Mouse (Mus musculus) adrenal gland, adult 18-20 months (tissue): ENCODE results near the gene Polr3h. TPM values are rescaled to one million over a fixed set of nuclear protein-coding genes. Genes with fewer than 3 reads are reported as not detected.
"Not testable (repeated sequence)": the region's sequence is repeated elsewhere in the genome, so short reads cannot be mapped to it uniquely, and the experiment has no call there.

Experiments
- DNase-seq, 2 experiments: peaks; one replicate each; pipeline ENCODE4 v3.0.0; 2021 to 2022; ENCODE audit warnings: low spot score in 2 of 2
- total RNA-seq, 2 experiments: library from RNA; stranded (reverse); gene quantifications; 1 replicate in 1 of 2; 2 replicates in 1 of 2; pipeline ENCODE4 v1.2.3; 2021

Polr3h gene
- total RNA-seq, 2 experiments from 2014 or later: 16.2 to 19.9 TPM

DNA sequence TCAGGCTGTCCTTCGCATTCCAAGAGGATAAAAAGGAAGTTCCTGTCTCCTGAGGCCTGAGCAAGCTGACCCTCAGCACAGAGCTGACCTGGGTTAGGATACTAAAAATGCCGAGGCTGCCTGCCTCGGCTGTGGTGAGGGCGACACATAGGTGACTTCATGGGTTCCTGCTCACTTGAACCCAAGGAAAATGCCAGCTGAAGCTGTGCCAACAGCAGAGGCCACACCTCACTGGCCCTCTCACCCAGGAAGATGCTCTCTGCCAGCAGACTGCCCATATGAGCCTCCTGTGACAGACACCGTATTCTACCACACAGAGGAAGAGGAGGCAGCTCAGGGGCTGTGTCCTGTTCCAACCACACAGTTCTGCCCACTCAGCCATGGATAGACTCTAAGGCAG lies 7.0 kb downstream of the Polr3h start:
- no peak for DNase-seq

DNA sequence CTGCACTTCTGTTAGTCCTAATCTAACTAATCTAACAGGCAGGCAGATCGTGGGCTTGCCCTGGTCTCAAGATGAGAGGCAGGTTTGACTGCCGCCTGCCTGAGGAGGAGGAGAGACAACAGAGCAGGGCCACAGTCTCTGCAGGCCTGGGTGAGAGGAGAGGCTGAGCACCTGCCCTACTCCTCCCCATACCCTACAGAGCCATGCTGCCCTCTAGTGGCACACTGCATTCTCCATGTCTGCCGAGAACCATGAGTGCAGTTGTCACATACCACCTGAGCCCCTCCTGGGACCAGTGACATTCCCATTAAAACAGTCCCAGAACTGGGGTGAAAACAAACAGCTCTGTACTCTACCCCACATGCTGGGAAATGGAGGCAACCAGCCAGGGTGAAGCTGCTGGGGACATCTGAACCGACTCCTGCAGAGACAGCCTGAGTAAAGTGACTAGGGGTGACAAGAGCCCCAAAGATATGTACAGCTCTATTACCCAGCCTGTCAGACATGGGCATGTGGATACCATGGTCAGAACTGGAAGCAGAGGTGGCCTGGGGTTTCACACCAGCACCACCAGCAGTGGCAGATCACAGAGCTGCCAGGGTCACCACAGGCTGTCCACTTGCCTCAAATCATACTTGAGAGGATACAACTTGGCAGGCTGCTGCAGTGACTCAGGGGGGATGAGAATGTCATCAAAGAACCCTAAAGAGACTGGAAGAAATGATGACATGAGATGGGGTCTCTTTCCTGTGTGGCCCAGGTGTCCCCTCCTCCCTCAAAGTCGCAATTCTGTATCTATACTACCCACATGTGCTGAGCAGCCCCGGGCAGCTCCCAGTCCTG lies 8.2 kb downstream of the Polr3h start:
- peak; percentile 77 to 82 for DNase-seq

GRCm38 (mm10) chr15:81917201-81917600 lies 8.8 kb downstream of the Polr3h start:
- no peak for DNase-seq

DNA sequence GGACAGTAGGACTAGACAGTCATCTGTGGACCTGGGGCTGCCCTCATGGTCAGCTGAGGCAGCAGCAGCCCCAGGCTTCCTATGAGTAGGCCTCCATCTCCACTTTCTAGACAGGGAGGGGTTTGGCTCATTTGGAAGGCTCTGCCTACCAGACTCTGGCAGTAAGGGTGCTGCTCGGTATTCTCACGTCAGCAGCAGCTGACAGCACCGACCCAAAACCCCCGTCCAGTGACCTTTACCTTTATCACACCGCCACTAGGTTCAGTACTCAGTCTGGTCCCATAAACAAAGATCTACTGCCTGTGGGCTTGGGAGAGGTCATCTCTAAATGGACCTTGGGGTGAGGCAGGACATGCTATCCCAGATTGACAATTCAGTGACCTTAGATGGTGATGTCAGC lies 10.4 kb downstream of the Polr3h start:
- DNase-seq: no peak

GRCm38 (mm10) chr15:81914668-81915067 lies 11.4 kb downstream of the Polr3h start:
- no peak for DNase-seq

DNA sequence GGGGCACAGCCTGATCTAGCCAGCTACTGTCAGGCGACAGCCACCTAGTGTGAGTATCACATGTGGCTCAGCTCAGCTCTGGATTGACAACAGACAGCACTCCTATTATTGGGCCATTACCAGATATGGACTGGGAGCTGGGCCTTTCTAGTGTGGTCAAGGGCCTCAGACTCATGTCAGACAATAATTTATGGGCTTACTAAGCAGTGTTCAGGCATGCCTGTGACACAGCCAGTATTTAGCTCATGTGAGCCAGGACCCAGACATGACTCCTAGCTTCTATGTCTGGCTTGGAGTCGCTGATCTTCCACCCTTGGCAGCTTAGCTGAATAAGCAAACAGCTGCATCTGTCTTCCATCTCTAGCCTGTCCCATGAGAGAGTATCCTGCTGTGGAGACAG lies 13.5 kb downstream of the Polr3h start:
- DNase-seq: no peak

GRCm38 (mm10) chr15:81908767-81909166 lies 17.3 kb downstream of the Polr3h start:
- not testable (repeated sequence) for DNase-seq

GRCm38 (mm10) chr15:81907953-81908352 lies 18.1 kb downstream of the Polr3h start:
- no peak for DNase-seq

DNA sequence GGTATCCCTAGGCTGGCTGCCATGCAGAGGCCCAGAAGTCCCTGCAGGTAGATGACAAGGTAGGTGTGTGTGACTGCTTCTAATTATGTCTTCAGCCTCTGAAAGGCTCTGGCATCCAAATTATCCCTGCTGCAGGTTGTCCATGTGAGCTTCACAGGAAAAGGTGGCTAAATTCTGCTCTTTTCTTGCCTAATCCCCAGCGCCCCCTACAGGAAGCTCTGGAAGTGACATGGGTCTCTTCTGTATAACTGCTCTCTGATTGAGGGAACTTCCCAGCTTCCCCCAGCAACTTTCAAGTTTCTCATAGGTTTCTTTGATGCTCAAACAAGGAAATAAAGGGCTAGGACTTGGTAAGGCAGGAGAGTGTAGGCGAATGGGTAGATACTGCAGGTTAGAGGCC lies 21.1 kb downstream of the Polr3h start:
- peak; percentile 67 to 72 for DNase-seq

DNA sequence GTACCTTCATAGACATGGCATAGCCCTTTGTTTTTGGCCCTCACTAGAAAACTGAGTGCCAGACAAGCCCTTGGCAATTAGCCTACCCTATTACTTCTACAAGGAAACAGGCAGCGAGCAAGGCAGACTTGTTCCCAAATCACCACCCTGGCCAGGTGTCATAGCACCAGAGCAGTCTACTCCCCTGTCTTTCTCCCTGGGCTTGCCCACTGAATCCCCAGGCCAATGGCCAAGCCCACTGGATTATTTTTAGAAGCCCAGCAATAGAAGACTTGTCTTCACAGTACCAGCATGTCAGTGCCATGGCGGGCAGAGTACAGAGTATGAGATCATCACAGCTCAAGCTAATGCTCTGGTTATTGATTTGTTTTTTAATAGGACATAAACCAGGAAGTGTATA lies 27.3 kb downstream of the Polr3h start:
- no peak for DNase-seq

- DNase-seq: no peak
These were observed 28.3 kb downstream of the Polr3h start for GRCm38 (mm10) chr15:81897607-81898285.

- no peak for DNase-seq
These were observed 29.6 kb downstream of the Polr3h start for GRCm38 (mm10) chr15:81896407-81896806.

DNA sequence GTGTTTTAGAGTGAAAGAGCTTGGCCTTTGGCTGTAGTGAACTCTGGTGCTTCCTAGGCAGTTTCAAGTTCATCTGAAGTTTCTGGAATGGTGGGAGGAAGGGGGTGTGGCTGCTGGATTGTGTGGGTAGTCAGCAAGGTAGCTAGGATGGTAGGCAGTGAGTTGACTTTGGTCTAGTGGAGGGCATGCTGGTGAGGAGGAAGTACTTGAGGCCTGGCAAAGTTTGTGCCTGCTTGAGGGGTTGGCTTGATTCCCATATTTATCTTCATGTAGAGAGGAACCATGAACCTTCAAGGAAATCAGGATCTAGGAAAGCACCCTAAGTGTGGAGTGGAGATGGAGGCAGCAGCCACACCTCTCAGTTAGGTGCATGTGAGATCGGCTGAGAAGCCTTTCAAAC lies 32.0 kb downstream of the Polr3h start:
- DNase-seq: no peak

GRCm38 (mm10) chr15:81891822-81892580 lies 34.0 kb downstream of the Polr3h start:
- DNase-seq: no peak

- DNase-seq: no peak
These were observed 34.8 kb downstream of the Polr3h start for GRCm38 (mm10) chr15:81891140-81891802.

- no peak for DNase-seq
These were observed 36.9 kb downstream of the Polr3h start for GRCm38 (mm10) chr15:81889175-81889574.

DNA sequence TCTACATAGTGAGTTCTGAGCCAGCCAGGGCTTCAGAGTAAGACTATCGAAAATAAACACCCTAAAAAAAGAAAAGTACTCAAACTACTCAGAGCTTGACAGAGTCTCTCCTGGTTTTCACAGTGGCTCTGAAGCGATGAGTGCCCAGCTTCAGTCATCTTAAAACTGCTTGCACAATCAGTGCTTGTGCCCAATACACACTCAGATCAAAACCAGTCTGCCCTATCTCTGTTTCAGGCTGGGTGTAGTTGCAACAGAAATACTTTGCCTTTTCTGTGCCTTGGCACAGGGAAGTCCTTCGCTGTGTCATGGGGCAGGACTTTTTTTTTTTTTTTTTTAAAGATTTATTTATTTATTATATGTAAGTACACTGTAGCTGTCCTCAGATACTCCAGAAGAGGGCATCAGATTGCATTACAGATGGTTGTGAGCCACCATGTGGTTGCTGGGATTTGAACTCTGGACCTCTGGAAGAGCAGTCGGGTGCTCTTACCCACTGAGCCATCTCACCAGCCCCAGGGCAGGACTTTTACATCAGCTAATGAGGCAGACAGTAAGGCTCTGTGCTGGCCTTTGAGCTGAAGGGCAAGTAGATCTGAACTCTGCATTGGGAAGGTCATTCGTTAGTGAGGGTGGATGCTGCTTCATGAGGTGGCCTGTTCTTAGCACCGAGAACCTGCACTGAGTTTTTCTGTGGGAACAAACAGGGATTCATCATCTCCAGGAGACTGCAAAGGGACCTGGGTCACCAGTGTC lies 39.1 kb downstream of the Polr3h start:
- no peak for DNase-seq

DNA sequence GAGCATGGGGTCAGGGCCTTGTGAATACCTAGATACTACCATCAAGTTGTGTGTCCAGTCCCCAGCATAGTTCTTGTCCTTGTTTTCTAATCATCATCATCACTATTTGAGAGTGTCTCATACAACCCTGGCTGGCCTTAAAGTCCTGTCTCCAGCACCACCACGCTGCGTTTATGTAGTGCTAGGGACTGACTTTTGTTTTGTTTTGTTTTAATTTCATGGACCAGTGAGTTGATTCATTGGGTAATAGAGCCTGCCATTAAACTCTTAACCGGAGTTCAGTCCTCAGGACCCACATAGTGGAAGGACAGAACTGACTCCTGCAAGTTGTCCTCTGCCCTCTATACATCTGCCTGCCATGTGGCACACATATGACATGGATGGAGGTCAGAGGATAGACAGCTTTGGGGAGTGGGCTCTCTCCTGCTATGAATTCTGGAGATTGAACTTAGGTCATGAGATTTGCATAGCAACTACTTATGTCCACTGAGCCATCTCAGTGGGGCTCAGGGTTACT lies 40.6 kb downstream of the Polr3h start:
- DNase-seq: no peak

DNA sequence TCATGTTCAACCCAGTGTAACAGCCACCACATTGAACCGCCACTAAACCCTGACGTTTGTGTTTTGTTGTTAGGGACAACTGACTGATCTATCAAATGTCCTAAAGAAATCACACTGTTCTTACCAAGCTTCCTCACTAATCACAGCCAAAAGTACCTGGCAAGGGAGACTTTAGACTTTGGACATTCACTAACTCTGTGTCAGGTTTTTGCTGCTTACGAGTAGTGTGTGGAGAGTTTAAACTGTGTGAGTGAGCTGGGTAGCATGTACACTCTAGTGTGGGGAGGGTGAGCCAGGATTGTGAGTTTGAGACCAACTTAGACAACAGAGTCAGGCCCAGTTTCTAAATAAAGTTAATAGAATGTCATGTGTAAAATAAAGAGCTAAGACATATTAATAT lies 43.7 kb downstream of the Polr3h start:
- DNase-seq: no peak
